Mouse (Mus musculus) megakaryocyte, embryonic 14.5 days (primary cell): ENCODE measurements at regions not wholly inside any gene's neighbourhood (a gene's known extent, or its start where the extent isn't known, plus 50 kb on each side); places are given as distances from the start of the nearest gene placed in this dataset.
"Not testable (repeated sequence)": the region's sequence is repeated elsewhere in the genome, so short reads cannot be mapped to it uniquely, and the experiment has no call there.

Experiments used
- H3K27me3 ChIP-seq: replicated peaks from 2 replicates; pipeline ENCODE3; 2012; ENCODE audit warnings: inconsistent platforms
- H3K36me3 ChIP-seq: replicated peaks from 2 replicates; pipeline ENCODE3; 2012; ENCODE audit warnings: low read length, inconsistent platforms, mixed read lengths
- H3K4me1 ChIP-seq: 2 replicates; pipeline ENCODE4 v1.6.1; 2012; ENCODE audit warnings: inconsistent platforms
- H3K4me3 ChIP-seq: replicated peaks from 2 replicates; pipeline ENCODE3; 2012; ENCODE audit warnings: moderate library complexity, mild to moderate bottlenecking, inconsistent platforms
- H3K9me3 ChIP-seq: 2 replicates; pipeline ENCODE4 v1.6.1; 2012; ENCODE audit warnings: inconsistent platforms
- FLI1 ChIP-seq: IDR thresholded peaks from 2 replicates; pipeline ENCODE4 v1.6.1; 2012; ENCODE audit warnings: low read length, inconsistent platforms, mixed read lengths
- GATA1 ChIP-seq: IDR thresholded peaks from 3 replicates; pipeline ENCODE4 v1.6.1; 2012; ENCODE audit warnings: mixed read lengths, low read length, inconsistent platforms, borderline replicate concordance

GRCm38 (mm10) chr2:166292987-166293386 is 137.5 kb upstream of the Sulf2 start:
- TF ChIP-seq GATA1, result no peak
- H3K4me3 ChIP-seq, result no peak overlapping the region
- no peaks in the 10 kb centered on the region; the same call in 1 of the 2 replicates for H3K4me1 ChIP-seq
- H3K27me3 ChIP-seq, result peaks cover 24% of the 10 kb centered on the region
- H3K9me3 ChIP-seq, result no peaks in the 10 kb centered on the region
- no peaks in the 10 kb centered on the region for H3K36me3 ChIP-seq

GRCm38 (mm10) chr2:166291266-166291665 is 135.8 kb upstream of the Sulf2 start:
- Histone ChIP-seq H3K9me3 (no peaks in the 10 kb centered on the region), H3K4me1 (no peaks in the 10 kb centered on the region; the same call in 1 of the 2 replicates), H3K4me3 (no peak overlapping the region), H3K27me3 (peaks cover 32% of the 10 kb centered on the region), H3K36me3 (no peaks in the 10 kb centered on the region)
- TF ChIP-seq GATA1, result no peak
- no peak for TF ChIP-seq FLI1

- Histone ChIP-seq H3K36me3 (no peaks in the 10 kb centered on the region), H3K27me3 (peaks cover 34% of the 10 kb centered on the region), H3K4me1 (no peaks in the 10 kb centered on the region; the same call in 1 of the 2 replicates), H3K4me3 (no peak overlapping the region), H3K9me3 (no peaks in the 10 kb centered on the region)
- no peak for TF ChIP-seq GATA1
- TF ChIP-seq FLI1, result no peak
Observed at GRCm38 (mm10) chr2:166290826-166291225, 135.4 kb upstream of the Sulf2 start.

GRCm38 (mm10) chr2:166289198-166289597 is 133.7 kb upstream of the Sulf2 start:
- Histone ChIP-seq H3K27me3 (peaks cover 32% of the 10 kb centered on the region), H3K4me1 (no peaks in the 10 kb centered on the region; the same call in 1 of the 2 replicates), H3K9me3 (no peaks in the 10 kb centered on the region), H3K4me3 (no peak overlapping the region), H3K36me3 (no peaks in the 10 kb centered on the region)
- TF ChIP-seq GATA1 (no peak), FLI1 (no peak)

GRCm38 (mm10) chr2:166281137-166281536 is 125.7 kb upstream of the Sulf2 start:
- H3K4me3 ChIP-seq, H3K36me3 ChIP-seq, H3K4me1 ChIP-seq, H3K9me3 ChIP-seq: not testable (repeated sequence)
- H3K27me3 ChIP-seq, result peaks cover 16% of the 10 kb centered on the region

- H3K9me3 ChIP-seq, result peaks cover 4% of the 10 kb centered on the region; the same call in 1 of the 2 replicates
Observed at GRCm38 (mm10) chr2:166280651-166281127, 125.2 kb upstream of the Sulf2 start.

GRCm38 (mm10) chr2:166279676-166280075 is 124.2 kb upstream of the Sulf2 start:
- H3K4me3 ChIP-seq, result no peak overlapping the region
- H3K4me1 ChIP-seq, result no peaks in the 10 kb centered on the region
- no peak for TF ChIP-seq GATA1
- no peak for TF ChIP-seq FLI1
- H3K9me3 ChIP-seq, result peaks cover 4% of the 10 kb centered on the region; the same call in 1 of the 2 replicates
- peaks cover 21% of the 10 kb centered on the region for H3K27me3 ChIP-seq
- H3K36me3 ChIP-seq, result no peaks in the 10 kb centered on the region

More at GRCm38 (mm10) chr2:166280651-166281127, 125.2 kb upstream of the Sulf2 start:
- Histone ChIP-seq H3K36me3 (no peaks in the 10 kb centered on the region), H3K27me3 (peaks cover 16% of the 10 kb centered on the region), H3K4me1 (no peaks in the 10 kb centered on the region), H3K4me3 (no peak overlapping the region)
- TF ChIP-seq FLI1 (no peak), GATA1 (no peak)

- peaks cover 22% of the 10 kb centered on the region for H3K27me3 ChIP-seq
- no peaks in the 10 kb centered on the region for H3K4me1 ChIP-seq
- no peak for TF ChIP-seq GATA1
- TF ChIP-seq FLI1, result no peak
- H3K4me3 ChIP-seq, result no peak overlapping the region
- peaks cover 4% of the 10 kb centered on the region; the same call in 1 of the 2 replicates for H3K9me3 ChIP-seq
- no peaks in the 10 kb centered on the region for H3K36me3 ChIP-seq
Observed at GRCm38 (mm10) chr2:166275398-166275797, 119.9 kb upstream of the Sulf2 start.

- TF ChIP-seq GATA1 (no peak), FLI1 (no peak)
- Histone ChIP-seq H3K4me3 (no peak overlapping the region), H3K36me3 (no peaks in the 10 kb centered on the region), H3K27me3 (peaks cover 22% of the 10 kb centered on the region), H3K4me1 (no peaks in the 10 kb centered on the region), H3K9me3 (no peaks in the 10 kb centered on the region)
Observed at GRCm38 (mm10) chr2:166274016-166274346, 118.5 kb upstream of the Sulf2 start.

GRCm38 (mm10) chr2:166273312-166274015 is 118.0 kb upstream of the Sulf2 start:
- Histone ChIP-seq H3K4me3 (no peak overlapping the region), H3K36me3 (no peaks in the 10 kb centered on the region), H3K4me1 (no peaks in the 10 kb centered on the region), H3K27me3 (peaks cover 19% of the 10 kb centered on the region), H3K9me3 (no peaks in the 10 kb centered on the region)
- TF ChIP-seq FLI1, result no peak
- TF ChIP-seq GATA1, result no peak
